Mouse (Mus musculus) midbrain, embryonic 11.5 days (tissue): Measurements from ENCODE around the gene Umad1. TPM values are rescaled to one million over a fixed set of nuclear protein-coding genes. Genes with fewer than 3 reads are reported as not detected.

Source experiments
- ATAC-seq: fragments of 200-750 bp; cut with Nextera tagmentation; 2 replicates; pipeline ENCODE4 v1.8.0; 2017; ENCODE audit warnings: moderate TSS enrichment, moderate library complexity; ENCODE audit not compliant: low FRiP score
- DNase-seq: peaks from one replicate; pipeline ENCODE4 v3.0.0; 2015; ENCODE audit warnings: low spot score; ENCODE audit errors: missing footprints
- H3K27ac ChIP-seq: fragments of 300-500 bp; sonication (generic); 2 replicates; pipeline ENCODE4 v1.5.1; 2014; ENCODE audit warnings: low read depth, low read length
- H3K27me3 ChIP-seq: fragments of 300-500 bp; sonication (generic); 2 replicates; pipeline ENCODE4 v1.6.1; 2014; ENCODE audit warnings: mild to moderate bottlenecking, low read length, moderate library complexity, mixed read lengths; ENCODE audit not compliant: control insufficient read depth, insufficient read depth
- H3K36me3 ChIP-seq: fragments of 300-500 bp; sonication (generic); 2 replicates; pipeline ENCODE4 v1.6.1; 2014; ENCODE audit warnings: mild to moderate bottlenecking, low read length, moderate library complexity, mixed read lengths; ENCODE audit not compliant: control insufficient read depth, insufficient read depth
- H3K4me1 ChIP-seq: fragments of 300-500 bp; sonication (generic); 2 replicates; pipeline ENCODE4 v1.6.1; 2014; ENCODE audit warnings: low read length; ENCODE audit not compliant: control insufficient read depth, insufficient read depth
- H3K4me2 ChIP-seq: fragments of 300-500 bp; sonication (generic); 2 replicates; pipeline ENCODE4 v1.6.1; 2014; ENCODE audit warnings: mild to moderate bottlenecking, moderate library complexity
- H3K4me3 ChIP-seq: fragments of 300-500 bp; sonication (generic); 2 replicates; pipeline ENCODE4 v1.5.1; 2014; ENCODE audit warnings: low read depth, low read length
- H3K9ac ChIP-seq: fragments of 300-500 bp; sonication (generic); 2 replicates; pipeline ENCODE4 v1.6.1; 2014; ENCODE audit warnings: low read length
- H3K9me3 ChIP-seq: fragments of 300-500 bp; sonication (generic); 2 replicates; pipeline ENCODE4 v1.6.1; 2016; ENCODE audit warnings: low read length; ENCODE audit not compliant: control insufficient read depth
- WGBS: fragments of 180-500 bp; shearing (Covaris S2); extraction: QIAGEN DNeasy Blood & Tissue Kit; methylation state at CpG from one replicate; pipeline ENCODE4 v1.1.7; 2014; 5-methylcytosine and 5-hydroxymethylcytosine counted together
- polyA plus RNA-seq: library from polyadenylated mRNA; unstranded; fragments of >200 nt; fragmentation: Nextera tagmentation; extraction: Ambion mirVana; gene quantifications from 2 replicates; pipeline ENCODE4 v1.2.1, GENCODE M21; 2014

Umad1 gene
- 28.5 and 30.2 TPM in 2 replicates for polyA plus RNA-seq

DNA sequence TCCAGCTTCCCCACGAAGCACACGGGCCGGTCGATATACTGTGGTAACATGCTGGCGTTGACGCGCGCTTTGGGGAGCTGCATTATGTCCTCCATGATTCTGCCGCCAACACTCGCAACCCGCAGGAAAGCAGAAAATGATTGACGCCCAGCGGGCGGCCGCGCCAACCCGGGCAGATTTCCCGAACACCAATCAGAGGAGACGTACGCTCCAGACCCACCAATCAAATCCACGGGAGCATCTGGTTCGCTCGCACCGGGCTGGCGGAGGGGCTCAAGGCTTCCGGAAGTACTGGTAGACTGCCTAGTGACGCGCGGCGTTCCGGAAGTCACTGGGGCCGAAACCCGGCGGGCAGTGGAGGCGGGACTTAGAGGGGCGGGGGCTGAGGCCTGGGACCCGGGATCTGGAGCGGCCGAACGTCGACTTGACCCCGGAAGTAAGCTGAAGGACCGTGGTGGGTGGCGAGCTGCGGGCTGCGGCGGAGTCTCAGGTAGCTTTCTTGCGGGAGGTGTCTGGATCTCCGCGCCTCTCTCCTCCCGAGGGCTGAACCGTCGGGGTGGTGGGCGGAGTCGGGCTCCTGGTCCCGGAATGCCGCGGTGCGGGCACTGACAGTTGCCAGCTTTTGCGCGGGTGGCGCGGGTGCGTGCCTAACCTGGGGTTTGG lies at the start of gene Umad1, which contains the start of the genes Rpa3 and Gm45062:
Umad1 (plus strand) TSS at position 285 of the 663 bp plus-strand sequence.
Rpa3 (minus strand) TSS at position 170 of the 663 bp plus-strand sequence.
Gm45062 (plus strand) TSS at position 447 of the 663 bp plus-strand sequence.
- Histone ChIP-seq H3K36me3 (no peaks in the 10 kb centered on the region), H3K4me2 (peak within 1 kb of the TSS; percentile 92), H3K27me3 (no peaks in the 10 kb centered on the region), H3K9me3 (no peaks in the 10 kb centered on the region), H3K9ac (peak within 1 kb of the TSS; percentile 74), H3K4me3 (peak within 1 kb of the TSS; percentile 80), H3K4me1 (peaks cover 7% of the 10 kb centered on the region), H3K27ac (peak within 1 kb of the TSS; percentile 7; the same call in 1 of the 2 replicates)
- DNase-seq (peak; percentile 99), ATAC-seq (peak; percentile 100)
- WGBS, result under 1% methylated on average over 64 of the region's 64 CpGs

DNA sequence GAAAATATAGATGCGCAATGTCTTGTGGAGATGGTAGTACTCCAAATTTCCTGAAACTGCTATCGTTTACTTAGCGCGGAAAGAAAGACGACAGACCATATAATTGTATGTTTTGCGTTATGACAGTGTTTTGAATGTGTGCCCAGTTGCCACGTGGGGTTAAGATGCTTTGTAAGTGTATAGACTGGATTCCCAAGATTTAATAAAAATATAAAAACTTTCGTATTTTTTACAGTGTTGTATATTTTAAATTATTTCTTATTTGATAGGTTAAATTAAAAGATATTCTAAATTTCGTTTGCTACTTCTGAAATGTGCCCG lies 49.3 kb upstream of the Umad1 start:
- Histone ChIP-seq H3K4me3 (peak overlapping the region; percentile 64), H3K27me3 (no peaks in the 10 kb centered on the region), H3K4me1 (peaks cover 7% of the 10 kb centered on the region; the same call in 1 of the 2 replicates), H3K4me2 (peak overlapping the region; percentile 58), H3K9ac (peak overlapping the region; percentile 80), H3K9me3 (no peaks in the 10 kb centered on the region), H3K27ac (peak overlapping the region; percentile 82; the same call in 1 of the 2 replicates), H3K36me3 (no peaks in the 10 kb centered on the region; the same call in 1 of the 2 replicates)
- 14% methylated on average over 10 of the region's 10 CpGs for WGBS
- ATAC-seq, result peak; percentile 4; the same call in 1 of the 2 replicates
- no peak for DNase-seq

DNA sequence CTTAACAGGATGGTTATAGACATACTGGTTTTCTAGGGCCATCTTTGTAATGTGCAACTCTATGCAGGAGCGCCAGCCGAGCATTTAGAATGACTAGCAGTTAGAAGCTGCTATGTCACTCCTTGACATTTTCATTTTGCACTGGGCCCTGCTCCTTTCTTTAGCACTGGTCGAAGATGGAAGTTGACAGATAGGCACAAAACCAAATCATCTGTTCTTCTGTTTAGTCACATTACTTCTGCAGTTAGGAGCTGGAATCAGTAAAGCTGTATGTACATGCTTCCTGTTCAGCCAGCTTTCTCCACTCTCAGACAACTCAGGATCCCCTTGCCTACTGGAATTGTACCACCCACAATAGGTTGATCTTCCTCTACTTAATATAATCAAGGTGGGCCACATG lies 48.4 kb upstream of the Umad1 start:
- Histone ChIP-seq H3K27me3 (no peaks in the 10 kb centered on the region), H3K9me3 (no peaks in the 10 kb centered on the region), H3K27ac (no peak overlapping the region), H3K4me3 (no peak overlapping the region), H3K4me2 (peak overlapping the region; percentile 58), H3K4me1 (peaks cover 7% of the 10 kb centered on the region; the same call in 1 of the 2 replicates), H3K9ac (no peak overlapping the region), H3K36me3 (no peaks in the 10 kb centered on the region; the same call in 1 of the 2 replicates)
- DNase-seq, result no peak
- no peak for ATAC-seq
- 92% methylated on average over 3 of the region's 3 CpGs for WGBS

DNA sequence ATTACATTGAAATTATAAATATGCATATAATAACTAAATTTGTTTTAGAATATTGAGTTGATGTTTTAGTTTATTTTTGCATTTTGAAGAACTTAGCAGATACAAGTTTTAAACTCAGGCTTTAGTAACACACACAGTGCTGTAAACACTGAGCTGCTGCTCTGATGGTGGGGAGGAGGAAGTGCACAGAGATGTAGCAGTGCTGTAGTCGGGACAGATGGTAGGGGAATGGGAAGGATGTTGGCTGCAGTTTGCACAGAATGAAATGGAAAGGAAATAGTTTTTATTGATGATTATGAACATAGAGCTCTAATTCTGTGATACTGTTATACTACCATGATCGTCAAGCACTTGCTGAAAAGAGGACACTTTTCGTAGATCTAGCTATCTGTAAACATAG lies 32.1 kb upstream of the Umad1 start:
- Histone ChIP-seq H3K4me2 (no peak overlapping the region), H3K4me1 (no peaks in the 10 kb centered on the region), H3K36me3 (no peaks in the 10 kb centered on the region; the same call in 1 of the 2 replicates), H3K27me3 (no peaks in the 10 kb centered on the region), H3K4me3 (no peak overlapping the region), H3K27ac (no peak overlapping the region), H3K9ac (no peak overlapping the region), H3K9me3 (no peaks in the 10 kb centered on the region)
- 88% methylated on average over 3 of the region's 3 CpGs for WGBS
- ATAC-seq (no peak), DNase-seq (no peak)

DNA sequence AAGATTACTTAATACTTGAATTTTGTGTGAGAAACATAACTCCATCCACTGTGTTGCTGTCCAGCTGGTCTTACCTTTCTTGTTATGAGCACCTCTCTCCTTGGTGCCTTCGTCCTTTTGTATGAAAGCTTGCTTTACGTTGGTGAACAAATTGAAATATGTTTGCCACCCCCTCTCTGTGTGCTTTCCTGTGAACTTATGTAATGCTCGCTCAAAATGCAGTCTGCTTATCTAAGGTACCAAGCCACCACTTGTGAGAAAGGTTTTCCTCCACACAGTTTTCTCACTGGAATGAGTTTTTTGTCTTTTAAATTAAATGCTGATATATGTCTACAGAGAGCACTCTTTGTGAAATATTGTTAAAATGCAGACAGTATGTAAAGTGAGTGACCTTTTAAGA lies 30.5 kb upstream of the Umad1 start:
- no peaks in the 10 kb centered on the region for H3K4me1 ChIP-seq
- no peak overlapping the region for H3K4me3 ChIP-seq
- H3K9ac ChIP-seq, result no peak overlapping the region
- no peak overlapping the region for H3K27ac ChIP-seq
- DNase-seq (no peak), ATAC-seq (no peak)
- H3K27me3 ChIP-seq, result no peaks in the 10 kb centered on the region
- H3K36me3 ChIP-seq, result no peaks in the 10 kb centered on the region
- WGBS, result 86% methylated on average over 3 of the region's 3 CpGs
- no peak overlapping the region for H3K4me2 ChIP-seq
- H3K9me3 ChIP-seq, result no peaks in the 10 kb centered on the region

DNA sequence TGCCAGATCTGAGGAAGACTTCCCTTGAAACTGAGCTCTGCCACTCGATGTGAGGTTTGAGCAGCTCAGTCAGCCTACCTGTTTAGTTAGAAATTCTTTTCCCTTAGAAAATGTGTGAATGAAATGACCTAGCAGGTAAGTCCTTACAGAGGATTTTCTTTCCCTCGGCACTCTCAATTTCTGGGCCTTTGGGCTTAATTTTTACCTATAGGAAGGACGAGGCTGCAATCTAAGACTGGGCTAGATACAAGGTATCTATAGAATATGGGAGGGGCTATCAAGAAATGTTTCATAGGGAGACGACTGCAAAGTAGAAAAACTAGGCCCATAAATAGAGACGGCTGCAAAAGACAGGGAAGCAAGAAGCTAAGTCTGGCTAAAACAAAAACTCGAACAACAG lies 772 bp upstream of the Umad1 start:
- peak overlapping the region; percentile 80 for H3K4me3 ChIP-seq
- H3K4me1 ChIP-seq, result peaks cover 7% of the 10 kb centered on the region
- H3K9me3 ChIP-seq, result no peaks in the 10 kb centered on the region
- WGBS, result 13% methylated on average over 6 of the region's 6 CpGs
- peak overlapping the region; percentile 72 for H3K9ac ChIP-seq
- peak overlapping the region; percentile 81 for H3K4me2 ChIP-seq
- ATAC-seq (no peak), DNase-seq (no peak)
- no peaks in the 10 kb centered on the region for H3K27me3 ChIP-seq
- no peaks in the 10 kb centered on the region for H3K36me3 ChIP-seq
- H3K27ac ChIP-seq, result no peak overlapping the region

DNA sequence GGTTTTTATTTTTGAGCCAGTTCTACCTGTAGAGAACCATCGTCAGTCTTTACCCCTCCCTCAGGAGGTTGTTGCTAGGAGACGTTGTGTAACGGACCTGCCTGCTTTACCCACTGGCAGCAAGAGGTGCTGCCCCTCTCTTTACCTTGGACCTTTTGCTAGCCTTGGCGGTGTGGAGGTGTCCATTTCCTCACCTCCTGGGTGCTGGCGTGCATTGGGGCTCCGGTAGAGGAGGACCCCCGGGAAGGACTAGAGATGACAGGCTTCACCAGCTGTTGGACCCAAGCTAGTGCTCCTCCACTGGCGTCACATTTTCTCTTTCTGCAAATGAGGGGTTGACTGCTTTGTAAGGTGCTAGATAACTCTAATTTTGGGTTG lies 568 bp downstream of the Umad1 start:
- DNase-seq, result no peak
- Histone ChIP-seq H3K9ac (peak overlapping the region; percentile 74), H3K27ac (no peak overlapping the region), H3K27me3 (no peaks in the 10 kb centered on the region), H3K4me3 (peak overlapping the region; percentile 80), H3K9me3 (no peaks in the 10 kb centered on the region), H3K36me3 (no peaks in the 10 kb centered on the region), H3K4me2 (peak overlapping the region; percentile 92), H3K4me1 (peaks cover 7% of the 10 kb centered on the region)
- under 1% methylated on average over 8 of the region's 8 CpGs for WGBS
- no peak for ATAC-seq

DNA sequence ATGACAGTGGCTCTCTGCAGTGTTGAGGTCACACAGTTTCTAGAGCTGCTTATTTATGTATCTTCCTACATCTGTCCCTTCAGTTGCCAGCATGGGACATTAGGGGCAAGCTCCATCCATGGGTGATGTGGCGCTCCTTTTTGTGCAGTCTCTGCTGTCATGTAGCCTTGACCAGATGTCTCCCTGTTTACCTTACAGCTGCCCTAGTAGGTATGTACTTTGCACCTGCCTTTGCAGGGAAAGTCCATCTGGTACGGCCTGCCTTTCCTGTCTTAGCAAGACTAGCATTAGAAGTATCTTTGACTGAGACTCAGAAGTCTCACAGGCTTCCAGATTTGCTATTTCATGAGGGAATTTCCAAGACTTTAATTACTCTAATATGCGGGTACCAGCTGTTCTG lies 12.0 kb downstream of the Umad1 start:
- 92% methylated on average over 3 of the region's 3 CpGs for WGBS
- no peak for DNase-seq
- Histone ChIP-seq H3K4me1 (no peaks in the 10 kb centered on the region), H3K27me3 (no peaks in the 10 kb centered on the region), H3K4me3 (no peak overlapping the region), H3K36me3 (no peaks in the 10 kb centered on the region), H3K27ac (no peak overlapping the region), H3K4me2 (no peak overlapping the region), H3K9ac (no peak overlapping the region), H3K9me3 (no peaks in the 10 kb centered on the region)
- no peak for ATAC-seq

DNA sequence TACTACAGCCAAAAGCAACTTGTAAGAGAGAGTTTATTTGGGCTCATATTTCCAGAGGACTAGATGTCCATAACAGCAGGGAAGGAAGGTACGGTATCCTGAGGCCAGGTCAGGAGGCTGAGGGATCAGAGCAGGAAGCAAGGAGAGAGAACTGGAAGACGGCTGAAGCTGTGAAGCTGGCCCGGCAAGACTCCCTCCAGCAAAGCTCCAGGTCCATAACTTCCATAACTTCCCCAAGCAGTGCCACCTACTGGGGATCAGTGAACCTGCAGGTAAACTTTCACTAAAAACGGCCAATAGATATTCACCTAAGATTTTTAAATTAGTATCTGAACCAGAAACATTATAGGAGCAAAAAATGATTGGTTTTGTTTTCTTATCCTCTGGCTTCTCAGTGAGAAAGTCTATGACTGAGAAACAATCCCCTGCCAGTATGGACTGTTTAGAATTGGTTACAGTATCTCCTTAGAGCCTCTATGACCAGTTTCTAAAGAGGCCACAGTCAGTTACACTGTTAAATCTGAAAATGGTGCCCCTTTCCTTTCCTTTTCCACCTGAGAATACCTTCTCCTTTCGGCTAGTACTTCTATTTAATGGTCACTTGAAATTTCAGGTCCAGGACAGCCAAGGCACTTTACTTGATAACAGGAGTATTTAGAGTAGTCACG lies 15.4 kb downstream of the Umad1 start:
- peak; percentile 85 for DNase-seq
- no peaks in the 10 kb centered on the region for H3K27me3 ChIP-seq
- H3K9me3 ChIP-seq, result no peaks in the 10 kb centered on the region
- H3K4me3 ChIP-seq, result no peak overlapping the region
- H3K27ac ChIP-seq, result no peak overlapping the region
- 43% methylated on average over 6 of the region's 6 CpGs for WGBS
- H3K9ac ChIP-seq, result no peak overlapping the region
- no peaks in the 10 kb centered on the region for H3K4me1 ChIP-seq
- no peak for ATAC-seq
- H3K4me2 ChIP-seq, result no peak overlapping the region
- no peaks in the 10 kb centered on the region for H3K36me3 ChIP-seq
